8 mouse cellular contexts compared by ENCODE assay signal in the genomic region with DNA sequence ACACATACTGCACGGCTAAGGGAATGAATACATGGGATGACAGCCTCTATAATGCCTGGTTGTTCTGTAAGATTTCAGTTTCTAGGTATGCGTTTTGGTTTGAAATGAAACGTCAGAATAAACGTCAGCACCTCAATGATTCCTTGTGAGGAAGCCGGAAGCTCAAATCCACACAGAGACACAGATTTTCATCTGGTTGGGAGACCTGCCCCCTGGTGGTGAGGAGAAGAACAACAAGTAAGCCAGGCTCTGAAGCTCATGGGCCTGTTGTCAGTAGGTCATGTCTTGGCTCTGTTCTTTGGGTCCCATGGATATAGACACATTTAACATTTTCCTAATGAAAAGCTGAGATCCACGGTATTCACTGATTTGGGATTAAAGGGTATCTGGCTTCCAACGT. TPM values are rescaled to one million over a fixed set of nuclear protein-coding genes. Genes with fewer than 3 reads are reported as not detected.
DNase-seq lines count a peak whose midpoint lies in the region; ATAC-seq and TF ChIP-seq lines count a peak whose summit lies in the region.

No protein-coding gene starts in this region.

- TF ChIP-seq CTCF in layer of hippocampus, adult 2 months (conservative IDR thresholded peaks at IDR 0.05) = peak; percentile 92

- H3K4me3 ChIP-seq in heart, embryonic 12.5 days = no peak overlapping the region
- H3K4me3 ChIP-seq in layer of hippocampus, adult 2 months = no peak overlapping the region

- ATAC-seq in heart, embryonic 12.5 days (ENCODE audit: insufficient number of reproducible peaks, low FRiP score) = no peak

- no peak overlapping the region for H3K4me2 ChIP-seq in heart, embryonic 12.5 days

- no peaks in the 10 kb centered on the region for H3K4me1 ChIP-seq in heart, embryonic 12.5 days (replicated peaks)

- no peak overlapping the region for H3K9ac ChIP-seq in heart, embryonic 12.5 days

- no peaks in the 10 kb centered on the region for H3K27me3 ChIP-seq in heart, embryonic 12.5 days (replicated peaks)

- no peak overlapping the region for H3K27ac ChIP-seq in heart, embryonic 12.5 days (ENCODE audit: poor library complexity, severe bottlenecking)
- no peak overlapping the region for H3K27ac ChIP-seq in layer of hippocampus, adult 2 months

- no peaks in the 10 kb centered on the region for H3K36me3 ChIP-seq in heart, embryonic 12.5 days

- no peaks in the 10 kb centered on the region for H3K9me3 ChIP-seq in heart, embryonic 12.5 days (replicated peaks)

- WGBS in heart, embryonic 12.5 days = 45% methylated on average over 7 of the region's 7 CpGs

- DNase-seq in heart, adult 8-10 months (ENCODE audit: low spot score) = peak; percentile 13
- DNase-seq in urinary bladder, postnatal 25 days (ENCODE audit: low spot score) = peak; percentile 58
- no peak for DNase-seq in urinary bladder, adult 2 months (ENCODE audit: low spot score)
- DNase-seq in cerebellum, postnatal 36 days = peak; percentile 56 to 61
- peak in 1 of 2 experiments; percentile 69 for DNase-seq in layer of hippocampus, adult 2 months (ENCODE audit: low spot score in 2 of 2)
- DNase-seq in natural killer cell, adult 2 months (ENCODE audit: low spot score in 2 of 2) = peak; percentile 16 to 30
- no peak for DNase-seq in spleen, postnatal 14 days (ENCODE audit: low spot score in 2 of 2)

RNA-seq across cellular contexts. Expression of a gene that starts 40.4 kb away (rescaled TPM):
- total RNA-seq in heart, adult 8-10 months (2022) = 1 to 10 TPM; 3.5 to 6.6 (median 4.9) TPM
- polyA plus RNA-seq in heart, embryonic 12.5 days (2016; fragmentation: Nextera tagmentation; extraction: Ambion mirVana) = 12.1 and 12.6 TPM in 2 replicates
- polyA plus RNA-seq in urinary bladder, adult 2 months (2012; rRNA removed) = 5.2 and 6.3 TPM in 2 replicates
- 10 to 100 TPM; 27.6 to 27.7 TPM for total RNA-seq in layer of hippocampus, adult 2 months (2021)

Comparison
In these comparisons a context has a peak if more than half of its experiments do, and no peak if none do; other contexts are left out.
1. DNase-seq: peak in heart, adult 8-10 months (single experiment), urinary bladder, postnatal 25 days (single experiment), cerebellum, postnatal 36 days (2 of 2) and natural killer cell, adult 2 months (2 of 2); none in urinary bladder, adult 2 months (single experiment) and spleen, postnatal 14 days (0 of 2).